Mouse (Mus musculus): ENCODE measurements around the gene Bend5. TPM values are rescaled to one million over a fixed set of nuclear protein-coding genes. Genes with fewer than 3 reads are reported as not detected.
A peak's percentile ranks its signal among the peaks of the same experiment; 100 is the strongest.

The Bend5 gene
- polyA plus RNA-seq, 1 experiment from 2014 or later, result 23.3 TPM

- H3K27ac ChIP-seq, result peak overlapping the region; percentile 41; the same call in 1 of the 2 replicates
- H3K9me3 ChIP-seq, result no peaks in the 10 kb centered on the region
- no peaks in the 10 kb centered on the region for H3K27me3 ChIP-seq
- 54% methylated on average over 2 of the region's 2 CpGs for WGBS
- no peak overlapping the region for H3K9ac ChIP-seq
- H3K36me3 ChIP-seq, result no peaks in the 10 kb centered on the region
- H3K4me1 ChIP-seq, result peaks cover 16% of the 10 kb centered on the region
- peak; percentile 82; the same call in 1 of the 2 replicates for ATAC-seq (ENCODE audit: borderline replicate concordance, extremely low read depth, low FRiP score, low TSS enrichment)
- H3K4me3 ChIP-seq, result no peak overlapping the region
- no peak overlapping the region for H3K4me2 ChIP-seq
Observed at GRCm38 (mm10) chr4:111467293-111467773, 52.5 kb downstream of the Bend5 start.

- no peaks in the 10 kb centered on the region for H3K27me3 ChIP-seq
- no peak overlapping the region for H3K4me2 ChIP-seq
- ATAC-seq (ENCODE audit: borderline replicate concordance, extremely low read depth, low FRiP score, low TSS enrichment), result no peak
- no peaks in the 10 kb centered on the region for H3K9me3 ChIP-seq
- 77% methylated on average over 4 of the region's 4 CpGs for WGBS
- peaks cover 21% of the 10 kb centered on the region for H3K4me1 ChIP-seq
- H3K4me3 ChIP-seq, result no peak overlapping the region
- H3K9ac ChIP-seq, result no peak overlapping the region
- no peaks in the 10 kb centered on the region for H3K36me3 ChIP-seq
- H3K27ac ChIP-seq, result no peak overlapping the region
Observed at GRCm38 (mm10) chr4:111467796-111468195, 53.0 kb downstream of the Bend5 start.

GRCm38 (mm10) chr4:111469847-111470246, 55.0 kb downstream of the Bend5 start:
- Histone ChIP-seq H3K4me1 (peaks cover 21% of the 10 kb centered on the region), H3K9ac (no peak overlapping the region), H3K9me3 (no peaks in the 10 kb centered on the region), H3K4me3 (no peak overlapping the region), H3K4me2 (no peak overlapping the region), H3K36me3 (no peaks in the 10 kb centered on the region), H3K27ac (no peak overlapping the region), H3K27me3 (no peaks in the 10 kb centered on the region)
- ATAC-seq (ENCODE audit: borderline replicate concordance, extremely low read depth, low FRiP score, low TSS enrichment), result no peak
- 64% methylated on average over 2 of the region's 2 CpGs for WGBS

DNA sequence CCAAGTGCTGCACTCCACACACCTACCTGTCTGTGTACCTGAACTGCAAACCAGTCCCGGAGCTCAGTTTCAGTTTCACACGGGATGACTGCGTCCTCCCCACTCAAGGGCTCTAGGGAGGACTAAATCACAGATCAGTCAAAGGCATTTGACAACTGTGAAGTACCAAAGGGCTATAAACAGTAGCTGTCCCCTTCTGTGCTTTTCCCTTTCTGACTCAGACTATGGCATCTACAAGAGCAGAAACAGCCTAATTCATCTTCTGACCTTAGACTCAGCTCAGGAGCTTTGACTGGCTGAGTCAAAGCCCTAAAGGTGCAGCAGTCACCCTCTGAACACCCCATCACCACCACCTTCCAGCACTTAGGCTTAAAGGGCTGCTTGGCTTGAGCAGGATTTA, 56.9 kb downstream of the Bend5 start:
- no peak for ATAC-seq (ENCODE audit: borderline replicate concordance, extremely low read depth, low FRiP score, low TSS enrichment)
- Histone ChIP-seq H3K4me1 (peaks cover 21% of the 10 kb centered on the region), H3K27me3 (no peaks in the 10 kb centered on the region), H3K36me3 (no peaks in the 10 kb centered on the region), H3K9ac (no peak overlapping the region), H3K9me3 (no peaks in the 10 kb centered on the region), H3K4me2 (no peak overlapping the region), H3K27ac (no peak overlapping the region), H3K4me3 (no peak overlapping the region)
- 59% methylated on average over 3 of the region's 3 CpGs for WGBS

DNA sequence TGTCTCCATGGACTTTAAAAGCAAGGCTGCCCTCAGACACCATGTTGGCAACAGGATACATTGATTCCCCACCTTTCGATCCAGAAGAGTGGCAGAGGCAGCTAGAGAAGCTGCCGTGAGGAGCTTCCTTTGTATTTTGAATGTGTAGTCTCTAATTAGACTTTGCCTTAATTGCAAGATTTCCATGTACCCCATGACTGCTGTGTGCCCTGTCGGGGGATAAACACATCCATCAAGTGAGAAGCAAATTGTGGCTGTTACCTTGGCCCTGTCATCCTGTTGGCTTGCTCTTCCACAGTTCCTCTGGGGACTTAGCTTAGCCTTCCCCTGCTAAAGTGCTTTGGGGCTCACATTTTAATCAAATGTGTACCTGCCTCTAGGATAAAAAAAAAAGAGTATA, 57.7 kb downstream of the Bend5 start:
- no peaks in the 10 kb centered on the region for H3K27me3 ChIP-seq
- ATAC-seq (ENCODE audit: borderline replicate concordance, extremely low read depth, low FRiP score, low TSS enrichment), result no peak
- peaks cover 15% of the 10 kb centered on the region for H3K4me1 ChIP-seq
- no peak overlapping the region for H3K27ac ChIP-seq
- no peak overlapping the region for H3K4me2 ChIP-seq
- no peak overlapping the region for H3K9ac ChIP-seq
- WGBS, result 76% methylated on average over 3 of the region's 3 CpGs
- no peaks in the 10 kb centered on the region for H3K9me3 ChIP-seq
- no peaks in the 10 kb centered on the region for H3K36me3 ChIP-seq
- H3K4me3 ChIP-seq, result no peak overlapping the region

- H3K9ac ChIP-seq, result no peak overlapping the region
- H3K4me1 ChIP-seq, result peaks cover 9% of the 10 kb centered on the region; the same call in 1 of the 2 replicates
- no peaks in the 10 kb centered on the region for H3K9me3 ChIP-seq
- H3K27ac ChIP-seq, result no peak overlapping the region
- no peak for ATAC-seq (ENCODE audit: borderline replicate concordance, extremely low read depth, low FRiP score, low TSS enrichment)
- H3K4me2 ChIP-seq, result no peak overlapping the region
- 44% methylated on average over 1 of the region's 1 CpGs for WGBS
- no peaks in the 10 kb centered on the region for H3K27me3 ChIP-seq
- H3K4me3 ChIP-seq, result no peak overlapping the region
- no peaks in the 10 kb centered on the region for H3K36me3 ChIP-seq
Observed at GRCm38 (mm10) chr4:111473014-111473413, 58.2 kb downstream of the Bend5 start.

DNA sequence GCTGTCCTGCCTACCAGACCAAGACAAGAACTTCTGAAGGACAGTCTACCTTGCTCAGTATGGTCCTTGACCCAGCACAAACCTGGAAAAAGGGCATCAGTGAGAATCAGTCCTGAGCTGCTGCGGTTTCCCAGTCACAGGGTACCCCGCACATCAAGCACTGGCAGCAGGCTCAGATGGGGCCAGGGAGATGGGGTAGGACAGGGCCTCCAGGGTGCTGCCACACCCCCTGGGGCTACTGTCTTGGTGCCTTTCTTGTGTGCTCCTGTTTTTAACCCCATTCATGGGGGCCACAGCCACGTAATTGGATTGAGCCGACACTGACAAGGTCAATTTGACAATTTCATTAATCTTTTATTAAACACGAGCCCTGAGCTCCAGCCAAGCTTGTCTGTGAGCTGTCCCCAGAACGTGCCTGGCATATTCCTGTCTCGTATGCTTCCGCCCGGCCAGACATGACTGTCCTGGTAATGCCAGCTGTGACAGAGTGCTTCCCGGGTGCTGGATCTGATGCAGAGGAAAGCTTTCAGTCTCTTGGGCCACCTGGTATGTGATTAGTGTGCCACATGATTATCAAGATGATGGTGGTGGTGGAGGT, 60.7 kb downstream of the Bend5 start:
- no peak for ATAC-seq (ENCODE audit: borderline replicate concordance, extremely low read depth, low FRiP score, low TSS enrichment)
- Histone ChIP-seq H3K27me3 (no peaks in the 10 kb centered on the region), H3K4me1 (0 out of 2 replicates have a peak, but pooled peaks cover 5% of the 10 kb centered on the region), H3K4me2 (no peak overlapping the region), H3K27ac (no peak overlapping the region), H3K9me3 (no peaks in the 10 kb centered on the region), H3K4me3 (no peak overlapping the region), H3K36me3 (no peaks in the 10 kb centered on the region), H3K9ac (no peak overlapping the region)
- WGBS, result 66% methylated on average over 10 of the region's 10 CpGs

DNA sequence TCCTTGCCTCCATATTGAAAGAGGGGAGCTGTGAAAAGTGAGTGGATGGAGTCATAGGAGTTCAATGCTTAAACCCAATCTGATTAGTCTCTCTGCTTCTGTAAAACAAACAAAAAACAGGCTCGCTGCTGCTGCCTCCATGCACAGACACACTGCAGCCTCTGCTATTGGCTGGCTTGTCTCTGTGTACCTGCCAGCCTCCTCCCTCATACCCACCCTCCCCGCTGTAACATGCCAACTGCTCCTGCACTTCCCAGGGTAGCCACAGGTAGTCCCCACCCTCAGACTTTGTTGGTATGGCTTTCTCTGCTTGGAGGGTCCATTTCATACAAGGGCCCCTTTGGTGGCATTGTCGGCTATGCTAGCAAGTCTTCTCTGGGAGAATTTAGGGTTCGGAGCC, 62.7 kb downstream of the Bend5 start:
- H3K27me3 ChIP-seq, result no peaks in the 10 kb centered on the region
- H3K27ac ChIP-seq, result no peak overlapping the region
- WGBS, result 48% methylated on average over 4 of the region's 4 CpGs
- no peak overlapping the region for H3K4me2 ChIP-seq
- no peak for ATAC-seq (ENCODE audit: borderline replicate concordance, extremely low read depth, low FRiP score, low TSS enrichment)
- H3K36me3 ChIP-seq, result no peaks in the 10 kb centered on the region
- no peak overlapping the region for H3K4me3 ChIP-seq
- no peak overlapping the region for H3K9ac ChIP-seq
- H3K4me1 ChIP-seq, result 0 out of 2 replicates have a peak, but pooled peaks cover 3% of the 10 kb centered on the region
- no peaks in the 10 kb centered on the region for H3K9me3 ChIP-seq

DNA sequence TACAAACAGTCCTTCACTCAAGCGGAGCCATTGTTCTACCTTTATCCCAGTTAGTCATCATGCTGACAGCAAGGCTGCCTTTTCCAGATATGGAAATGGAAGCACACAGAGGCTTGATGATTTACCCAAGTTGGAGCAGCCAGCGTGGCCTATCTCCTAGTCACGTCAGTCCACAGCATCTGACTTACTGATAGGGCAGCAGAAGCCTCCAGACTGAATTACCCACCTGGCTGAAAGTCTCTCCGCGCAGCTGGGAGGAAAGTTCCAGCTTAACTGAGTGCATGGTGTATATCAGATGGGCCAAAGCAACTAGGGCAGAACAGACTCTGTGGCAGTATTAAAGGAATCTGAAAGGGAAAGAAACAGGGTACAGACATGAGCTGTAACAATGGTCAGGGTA, 68.7 kb downstream of the Bend5 start:
- H3K27ac ChIP-seq, result no peak overlapping the region
- H3K9ac ChIP-seq, result no peak overlapping the region
- no peak for ATAC-seq (ENCODE audit: borderline replicate concordance, extremely low read depth, low FRiP score, low TSS enrichment)
- no peaks in the 10 kb centered on the region for H3K9me3 ChIP-seq
- 73% methylated on average over 5 of the region's 5 CpGs for WGBS
- no peak overlapping the region for H3K4me2 ChIP-seq
- no peaks in the 10 kb centered on the region for H3K36me3 ChIP-seq
- H3K4me1 ChIP-seq, result peaks cover 6% of the 10 kb centered on the region; the same call in 1 of the 2 replicates
- no peak overlapping the region for H3K4me3 ChIP-seq
- H3K27me3 ChIP-seq, result no peaks in the 10 kb centered on the region

DNA sequence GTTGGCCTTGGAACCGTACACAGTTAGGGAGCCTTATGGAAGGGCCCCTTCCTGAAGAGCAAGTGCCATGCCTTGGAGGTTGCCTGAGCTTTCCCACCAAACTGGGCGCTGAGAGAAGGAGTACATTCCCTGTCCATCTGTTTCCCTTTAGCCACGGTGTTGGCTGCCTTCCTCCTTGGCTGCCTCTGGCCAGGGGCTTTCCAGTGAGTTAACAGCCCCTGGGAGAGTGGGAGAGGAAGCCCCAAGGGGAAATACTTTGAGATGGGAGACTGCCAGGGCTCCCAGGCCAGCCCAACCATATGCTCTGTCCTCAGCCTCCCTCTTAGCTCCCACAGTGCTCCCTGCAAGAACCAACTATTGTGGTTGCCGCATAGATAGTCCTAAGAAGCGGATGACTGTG, 70.4 kb downstream of the Bend5 start:
- H3K27me3 ChIP-seq, result no peaks in the 10 kb centered on the region
- no peak overlapping the region for H3K4me2 ChIP-seq
- no peak overlapping the region for H3K27ac ChIP-seq
- H3K36me3 ChIP-seq, result no peaks in the 10 kb centered on the region
- no peak overlapping the region for H3K9ac ChIP-seq
- peaks cover 6% of the 10 kb centered on the region; the same call in 1 of the 2 replicates for H3K4me1 ChIP-seq
- no peaks in the 10 kb centered on the region for H3K9me3 ChIP-seq
- no peak overlapping the region for H3K4me3 ChIP-seq
- ATAC-seq (ENCODE audit: borderline replicate concordance, extremely low read depth, low FRiP score, low TSS enrichment), result peak; percentile 68
- WGBS, result 56% methylated on average over 5 of the region's 5 CpGs

DNA sequence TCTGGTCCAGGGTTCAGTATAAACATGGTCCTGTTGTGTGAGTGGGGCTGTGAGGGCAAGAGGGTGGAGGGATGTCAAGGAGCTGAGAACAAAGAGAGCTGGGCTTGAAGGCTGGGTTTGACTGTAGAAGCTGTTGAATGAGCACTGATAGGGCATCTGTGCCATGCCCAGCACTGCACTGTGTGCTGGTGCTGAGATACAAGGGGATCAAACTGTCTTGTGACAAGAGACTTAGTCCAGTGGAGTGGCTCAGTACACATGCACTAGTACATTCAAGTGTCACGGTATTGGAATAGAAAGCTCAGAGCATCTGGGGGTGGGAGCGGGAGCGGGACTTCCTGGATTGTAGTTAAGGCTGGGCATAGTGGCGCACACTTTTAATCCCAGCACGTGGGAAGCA, 71.4 kb downstream of the Bend5 start:
- no peak for ATAC-seq (ENCODE audit: borderline replicate concordance, extremely low read depth, low FRiP score, low TSS enrichment)
- Histone ChIP-seq H3K4me1 (peaks cover 6% of the 10 kb centered on the region; the same call in 1 of the 2 replicates), H3K27me3 (no peaks in the 10 kb centered on the region), H3K36me3 (no peaks in the 10 kb centered on the region), H3K4me3 (no peak overlapping the region), H3K9me3 (no peaks in the 10 kb centered on the region), H3K27ac (no peak overlapping the region), H3K9ac (no peak overlapping the region), H3K4me2 (no peak overlapping the region)
- WGBS, result 60% methylated on average over 5 of the region's 5 CpGs

GRCm38 (mm10) chr4:111487233-111487843, 72.5 kb downstream of the Bend5 start:
- no peak overlapping the region for H3K4me3 ChIP-seq
- H3K27me3 ChIP-seq, result no peaks in the 10 kb centered on the region
- no peak for ATAC-seq (ENCODE audit: borderline replicate concordance, extremely low read depth, low FRiP score, low TSS enrichment)
- H3K9me3 ChIP-seq, result no peaks in the 10 kb centered on the region
- no peaks in the 10 kb centered on the region for H3K36me3 ChIP-seq
- H3K27ac ChIP-seq, result no peak overlapping the region
- no peak overlapping the region for H3K9ac ChIP-seq
- peaks cover 6% of the 10 kb centered on the region; the same call in 1 of the 2 replicates for H3K4me1 ChIP-seq
- 86% methylated on average over 4 of the region's 4 CpGs for whole genome bisulfite sequencing
- no peak overlapping the region for H3K4me2 ChIP-seq
